ENCODE assay signal across 31 mouse cellular contexts in the genomic region with DNA sequence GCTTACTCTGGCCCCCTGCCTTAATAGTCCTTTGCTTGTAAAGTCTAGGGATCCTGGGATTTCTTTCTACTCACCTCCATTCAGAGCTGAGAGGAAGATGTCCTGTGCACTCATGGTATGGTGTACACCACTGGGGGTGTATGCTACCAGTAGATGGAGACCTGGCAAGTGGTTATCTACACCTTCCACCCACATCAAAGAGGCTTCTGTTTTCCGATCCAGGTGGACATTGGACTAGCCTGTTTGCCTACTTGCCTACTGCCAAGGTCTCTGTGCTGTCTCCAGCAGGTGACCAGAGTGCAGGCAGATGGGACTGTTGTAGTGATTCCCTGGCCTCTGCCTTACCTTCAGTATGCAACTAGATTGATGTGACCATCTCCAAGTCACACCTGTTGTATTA. TPM values are rescaled to one million over a fixed set of nuclear protein-coding genes. Genes with fewer than 3 reads are reported as not detected.
"Had no signal": no experiment of that assay in that cellular context is flagged by ENCODE, and none has a peak within 500 bp of the region (broad histone marks: within the 10 kb centered on the region; RNA-seq: fewer than 3 reads in every experiment).

No protein-coding gene starts in this region.

- DNase-seq: kidney, adult 18-20 months; kidney, adult 9 months; kidney, postnatal 14 days; kidney, postnatal 4 days; left cerebral cortex, postnatal 4 days; lung, embryonic 14.5 days; lung, postnatal 36 days; retina, postnatal 1 day; thymus, postnatal 25 days had no signal

- H3K9ac ChIP-seq: limb, embryonic 12.5 days; limb, embryonic 15.5 days; lung, embryonic 14.5 days; midbrain, embryonic 13.5 days; neural tube, embryonic 13.5 days had no signal

- H3K36me3 ChIP-seq: limb, embryonic 12.5 days; limb, embryonic 15.5 days; midbrain, embryonic 10.5 days; midbrain, embryonic 13.5 days; neural tube, embryonic 13.5 days had no signal

- H3K9me3 ChIP-seq: limb, embryonic 12.5 days; limb, embryonic 15.5 days; midbrain, embryonic 10.5 days; midbrain, embryonic 13.5 days; neural tube, embryonic 13.5 days had no signal

- H3K27ac ChIP-seq: hindbrain, postnatal 0 days; limb, embryonic 12.5 days; limb, embryonic 15.5 days; midbrain, embryonic 10.5 days; midbrain, embryonic 13.5 days; neural tube, embryonic 13.5 days had no signal

- H3K4me2 ChIP-seq: limb, embryonic 12.5 days; limb, embryonic 15.5 days; lung, embryonic 14.5 days; midbrain, embryonic 13.5 days; neural tube, embryonic 13.5 days had no signal

- H3K4me1 ChIP-seq: limb, embryonic 12.5 days; limb, embryonic 15.5 days; megakaryocyte, embryonic 14.5 days; midbrain, embryonic 13.5 days had no signal

- H3K27me3 ChIP-seq: limb, embryonic 12.5 days; limb, embryonic 15.5 days; midbrain, embryonic 13.5 days; neural tube, embryonic 13.5 days had no signal

- H3K4me3 ChIP-seq: limb, embryonic 12.5 days; limb, embryonic 15.5 days; megakaryocyte, embryonic 14.5 days; midbrain, embryonic 10.5 days; midbrain, embryonic 13.5 days; myocyte; neural tube, embryonic 13.5 days had no signal

- ATAC-seq: hindbrain, postnatal 0 days; inflammation-experienced regulatory T-cells, adult 6 months; intestine, embryonic 16.5 days; lung, postnatal 0 days; midbrain, embryonic 13.5 days; midbrain, embryonic 16.5 days had no signal

RNA-seq across cellular contexts. Expression of a gene that starts 5.5 kb away (rescaled TPM):
- total RNA-seq: monocyte, adult 5-6 weeks; neutrophil, adult 5-6 weeks had no signal
- polyA plus RNA-seq: inflammation-experienced regulatory T-cells, adult 6 months; kidney, embryonic 16.5 days; lung, embryonic 14.5 days; myocyte; stomach, embryonic 14.5 days; thymus, postnatal 0 days had no signal

RNA-seq across cellular contexts. Expression of a gene that starts 32.3 kb away (rescaled TPM):
- total RNA-seq: hindbrain, postnatal 0 days; layer of hippocampus, adult 18-20 months; layer of hippocampus, postnatal 25 days; left cerebral cortex, adult 8-10 months; left cerebral cortex, postnatal 14 days; left cerebral cortex, postnatal 4 days; monocyte, adult 5-6 weeks; neutrophil, adult 5-6 weeks had no signal
- polyA plus RNA-seq: inflammation-experienced regulatory T-cells, adult 6 months; kidney, embryonic 16.5 days; limb, embryonic 12.5 days; limb, embryonic 15.5 days; lung, embryonic 14.5 days; lung, postnatal 0 days; midbrain, embryonic 10.5 days; midbrain, embryonic 13.5 days; neural tube, embryonic 13.5 days; spleen, adult 2 months; thymus, postnatal 0 days had no signal
